Comparison of ENCODE assay signal across 14 mouse cellular contexts in genomic region chr5:64519731-64520130, GRCm38 (mm10).
"Had no signal": no experiment of that assay in that cellular context is flagged by ENCODE, and none has a peak within 500 bp of the region (broad histone marks: within the 10 kb centered on the region; RNA-seq: fewer than 3 reads in every experiment).

No protein-coding gene starts in this region.

- H3K27ac ChIP-seq: kidney, postnatal 0 days; layer of hippocampus, adult 2 months; limb, embryonic 10.5 days; limb, embryonic 13.5 days; liver, embryonic 12.5 days; liver, embryonic 15.5 days; lung, embryonic 15.5 days; macrophage; midbrain, embryonic 13.5 days; stomach, postnatal 0 days had no signal

- H3K4me3 ChIP-seq: layer of hippocampus, adult 2 months; limb, embryonic 10.5 days; limb, embryonic 13.5 days; liver, embryonic 12.5 days; liver, embryonic 15.5 days; lung, embryonic 15.5 days; midbrain, embryonic 13.5 days had no signal

- ATAC-seq: liver, embryonic 12.5 days; midbrain, embryonic 13.5 days had no signal

- DNase-seq: layer of hippocampus, adult 9-11 months; liver; lung, adult 18-20 months; lung, postnatal 14 days had no signal

- H3K36me3 ChIP-seq: limb, embryonic 10.5 days; limb, embryonic 13.5 days; liver, embryonic 12.5 days; liver, embryonic 15.5 days; lung, embryonic 15.5 days; midbrain, embryonic 13.5 days had no signal

- H3K27me3 ChIP-seq: limb, embryonic 13.5 days; liver, embryonic 12.5 days; liver, embryonic 15.5 days; lung, embryonic 15.5 days; midbrain, embryonic 13.5 days had no signal

- H3K4me1 ChIP-seq: liver, embryonic 12.5 days; liver, embryonic 15.5 days; midbrain, embryonic 13.5 days had no signal

- H3K9me3 ChIP-seq: limb, embryonic 10.5 days; limb, embryonic 13.5 days; liver, embryonic 12.5 days; liver, embryonic 15.5 days; lung, embryonic 15.5 days; midbrain, embryonic 13.5 days had no signal

- H3K4me2 ChIP-seq: limb, embryonic 13.5 days; liver, embryonic 12.5 days; liver, embryonic 15.5 days; lung, embryonic 15.5 days; midbrain, embryonic 13.5 days had no signal

- H3K9ac ChIP-seq: limb, embryonic 13.5 days; liver, embryonic 12.5 days; liver, embryonic 15.5 days; lung, embryonic 15.5 days; midbrain, embryonic 13.5 days had no signal
